Mouse (Mus musculus): ENCODE measurements around the gene Slit3. TPM values are rescaled to one million over a fixed set of nuclear protein-coding genes. Genes with fewer than 3 reads are reported as not detected.

Gene Slit3
- polyA plus RNA-seq, 1 experiment from 2014 or later = 5.8 TPM

DNA sequence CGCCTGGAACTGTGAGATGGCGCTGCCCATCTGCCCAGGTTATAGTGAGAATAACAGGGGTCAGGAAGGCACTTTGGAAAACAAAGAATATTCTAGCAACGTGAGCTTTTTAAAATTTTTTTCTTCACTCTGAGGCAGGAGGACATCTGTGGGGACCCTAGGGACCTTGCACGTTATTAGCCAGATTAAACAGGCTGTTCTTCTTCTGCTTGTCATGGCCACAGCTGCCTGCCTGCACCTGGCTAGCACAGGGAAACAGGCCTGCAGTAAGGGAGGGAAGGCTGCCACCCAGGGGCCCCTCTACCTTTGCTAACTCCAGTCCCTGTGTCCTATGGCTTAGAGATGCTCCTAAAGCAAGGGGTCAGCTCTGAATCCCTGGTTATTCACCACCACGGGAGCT, 487.8 kb downstream of the Slit3 start:
- Histone ChIP-seq H3K4me1 (replicated peaks; ENCODE audit: control insufficient read depth, insufficient read depth, low read length) (no peaks in the 10 kb centered on the region), H3K27me3 (replicated peaks; ENCODE audit: control insufficient read depth, insufficient read depth, low read length) (peaks cover 3% of the 10 kb centered on the region; the same call in 1 of the 2 replicates), H3K36me3 (ENCODE audit: control insufficient read depth, insufficient read depth) (no peaks in the 10 kb centered on the region), H3K9me3 (ENCODE audit: control insufficient read depth, low read length) (no peaks in the 10 kb centered on the region), H3K4me2 (ENCODE audit: low read length) (no peak overlapping the region), H3K4me3 (replicated peaks; ENCODE audit: low read length) (no peak overlapping the region), H3K9ac (replicated peaks; ENCODE audit: low read depth, low read length) (no peak overlapping the region), H3K27ac (ENCODE audit: low read length) (no peak overlapping the region)
- 78% methylated on average over 5 of the region's 5 CpGs for WGBS
- ATAC-seq = no peak

DNA sequence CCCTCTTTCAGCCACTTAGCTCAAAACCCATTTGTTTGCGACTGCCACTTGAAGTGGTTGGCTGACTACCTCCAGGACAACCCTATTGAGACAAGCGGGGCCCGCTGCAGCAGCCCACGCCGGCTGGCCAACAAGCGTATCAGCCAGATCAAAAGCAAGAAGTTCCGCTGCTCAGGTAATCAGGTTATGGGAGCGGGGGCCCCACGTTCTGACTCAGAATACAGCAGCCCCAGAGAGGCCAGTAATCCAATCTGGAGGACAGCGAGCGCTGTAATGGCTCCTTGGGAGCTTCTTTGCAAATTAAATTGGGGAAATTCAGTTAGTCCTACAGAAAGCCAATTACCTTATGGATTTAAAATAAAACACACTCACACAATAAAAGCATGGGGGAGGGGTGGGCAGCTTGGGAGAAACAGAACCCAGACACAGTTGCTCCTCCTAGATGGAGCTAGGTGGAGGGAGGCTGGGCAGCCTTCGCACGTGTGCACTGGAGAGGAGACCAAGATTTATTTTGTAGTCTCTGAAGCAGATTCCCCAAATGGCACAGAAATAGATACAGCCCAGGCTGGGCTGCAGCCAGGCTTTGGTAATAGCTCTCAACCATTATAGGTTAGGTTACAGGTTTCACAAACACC, 491.4 kb downstream of the Slit3 start:
- no peak for ATAC-seq
- Histone ChIP-seq H3K9me3 (ENCODE audit: control insufficient read depth, low read length) (no peaks in the 10 kb centered on the region), H3K4me1 (replicated peaks; ENCODE audit: control insufficient read depth, insufficient read depth, low read length) (no peaks in the 10 kb centered on the region), H3K4me2 (ENCODE audit: low read length) (no peak overlapping the region), H3K36me3 (ENCODE audit: control insufficient read depth, insufficient read depth) (no peaks in the 10 kb centered on the region), H3K9ac (replicated peaks; ENCODE audit: low read depth, low read length) (no peak overlapping the region), H3K27me3 (replicated peaks; ENCODE audit: control insufficient read depth, insufficient read depth, low read length) (no peaks in the 10 kb centered on the region; the same call in 1 of the 2 replicates), H3K27ac (ENCODE audit: low read length) (no peak overlapping the region), H3K4me3 (replicated peaks; ENCODE audit: low read length) (no peak overlapping the region)
- 33% methylated on average over 13 of the region's 13 CpGs for WGBS

DNA sequence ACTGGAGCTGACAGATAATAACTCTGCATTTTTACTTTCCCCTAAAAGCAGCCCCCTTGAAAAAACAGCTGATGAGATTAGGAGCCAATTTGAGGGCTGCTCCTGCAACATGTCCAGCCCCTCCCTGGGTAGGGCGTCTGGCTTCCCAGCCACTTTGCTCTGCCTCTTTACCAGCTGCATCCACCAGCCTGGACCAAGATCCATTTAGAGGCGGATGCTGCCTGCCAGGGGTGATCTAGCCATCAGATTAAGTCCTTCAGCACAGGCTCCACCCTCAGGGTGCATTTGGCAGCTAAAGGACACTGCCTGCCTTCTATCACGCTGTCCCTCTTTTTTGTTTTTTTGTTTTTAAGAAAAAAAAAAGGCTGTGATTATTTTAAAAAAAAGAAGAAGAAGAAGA, 493.5 kb downstream of the Slit3 start:
- no peaks in the 10 kb centered on the region; the same call in 1 of the 2 replicates for H3K27me3 ChIP-seq (replicated peaks; ENCODE audit: control insufficient read depth, insufficient read depth, low read length)
- 21% methylated on average over 3 of the region's 3 CpGs for WGBS
- ATAC-seq = no peak
- H3K9ac ChIP-seq (replicated peaks; ENCODE audit: low read depth, low read length) = no peak overlapping the region
- H3K4me3 ChIP-seq (replicated peaks; ENCODE audit: low read length) = no peak overlapping the region
- H3K36me3 ChIP-seq (ENCODE audit: control insufficient read depth, insufficient read depth) = no peaks in the 10 kb centered on the region
- no peaks in the 10 kb centered on the region for H3K9me3 ChIP-seq (ENCODE audit: control insufficient read depth, low read length)
- no peaks in the 10 kb centered on the region for H3K4me1 ChIP-seq (replicated peaks; ENCODE audit: control insufficient read depth, insufficient read depth, low read length)
- no peak overlapping the region for H3K4me2 ChIP-seq (ENCODE audit: low read length)
- no peak overlapping the region for H3K27ac ChIP-seq (ENCODE audit: low read length)

DNA sequence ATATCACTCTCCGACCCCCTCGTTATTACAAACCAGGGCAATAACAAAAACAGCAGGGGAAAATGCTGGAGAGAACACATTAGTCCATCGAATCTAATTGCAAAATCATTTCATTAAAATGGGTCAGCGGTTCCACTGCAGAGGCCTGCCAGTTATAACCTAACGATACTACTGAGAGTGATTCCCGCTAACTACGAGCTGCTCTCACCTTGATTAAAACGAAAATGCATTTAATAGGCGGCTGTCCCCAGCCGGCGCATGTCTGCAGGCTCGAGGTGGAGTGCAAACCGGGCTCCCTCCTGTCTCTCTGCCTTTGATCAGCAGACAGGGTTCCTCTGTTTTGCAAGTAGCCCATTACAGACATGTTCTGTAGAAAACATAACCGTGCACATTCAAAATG, 498.4 kb downstream of the Slit3 start:
- no peak overlapping the region for H3K9ac ChIP-seq (replicated peaks; ENCODE audit: low read depth, low read length)
- no peaks in the 10 kb centered on the region for H3K36me3 ChIP-seq (ENCODE audit: control insufficient read depth, insufficient read depth)
- WGBS = 57% methylated on average over 14 of the region's 14 CpGs
- H3K4me1 ChIP-seq (replicated peaks; ENCODE audit: control insufficient read depth, insufficient read depth, low read length) = no peaks in the 10 kb centered on the region
- H3K9me3 ChIP-seq (ENCODE audit: control insufficient read depth, low read length) = no peaks in the 10 kb centered on the region
- ATAC-seq = no peak
- no peaks in the 10 kb centered on the region for H3K27me3 ChIP-seq (replicated peaks; ENCODE audit: control insufficient read depth, insufficient read depth, low read length)
- no peak overlapping the region for H3K4me3 ChIP-seq (replicated peaks; ENCODE audit: low read length)
- no peak overlapping the region for H3K4me2 ChIP-seq (ENCODE audit: low read length)
- H3K27ac ChIP-seq (ENCODE audit: low read length) = no peak overlapping the region

DNA sequence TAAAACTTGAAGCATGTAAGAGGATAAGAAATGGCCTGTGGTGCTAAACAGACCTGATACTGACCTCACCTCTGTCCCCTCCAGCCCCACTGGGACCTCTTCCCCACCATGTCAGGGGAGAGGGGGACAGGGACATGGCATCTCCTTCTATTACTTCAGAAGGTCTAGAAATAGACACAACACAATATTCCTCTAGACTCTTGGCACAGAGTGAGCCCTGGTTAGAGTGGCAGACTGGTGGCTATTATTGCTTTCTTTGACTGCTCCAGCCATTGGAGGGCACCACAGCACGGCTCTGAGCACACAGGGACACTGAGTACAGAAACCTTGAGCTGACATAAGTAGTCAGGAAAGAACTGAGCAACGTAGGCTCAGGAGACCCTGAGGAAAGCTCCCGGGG, 501.7 kb downstream of the Slit3 start:
- ATAC-seq = no peak
- Histone ChIP-seq H3K4me1 (replicated peaks; ENCODE audit: control insufficient read depth, insufficient read depth, low read length) (no peaks in the 10 kb centered on the region), H3K9ac (replicated peaks; ENCODE audit: low read depth, low read length) (no peak overlapping the region), H3K36me3 (ENCODE audit: control insufficient read depth, insufficient read depth) (no peaks in the 10 kb centered on the region), H3K9me3 (ENCODE audit: control insufficient read depth, low read length) (no peaks in the 10 kb centered on the region), H3K4me2 (ENCODE audit: low read length) (no peak overlapping the region), H3K27ac (ENCODE audit: low read length) (no peak overlapping the region), H3K4me3 (replicated peaks; ENCODE audit: low read length) (no peak overlapping the region), H3K27me3 (replicated peaks; ENCODE audit: control insufficient read depth, insufficient read depth, low read length) (no peaks in the 10 kb centered on the region)
- 90% methylated on average over 3 of the region's 3 CpGs for WGBS

DNA sequence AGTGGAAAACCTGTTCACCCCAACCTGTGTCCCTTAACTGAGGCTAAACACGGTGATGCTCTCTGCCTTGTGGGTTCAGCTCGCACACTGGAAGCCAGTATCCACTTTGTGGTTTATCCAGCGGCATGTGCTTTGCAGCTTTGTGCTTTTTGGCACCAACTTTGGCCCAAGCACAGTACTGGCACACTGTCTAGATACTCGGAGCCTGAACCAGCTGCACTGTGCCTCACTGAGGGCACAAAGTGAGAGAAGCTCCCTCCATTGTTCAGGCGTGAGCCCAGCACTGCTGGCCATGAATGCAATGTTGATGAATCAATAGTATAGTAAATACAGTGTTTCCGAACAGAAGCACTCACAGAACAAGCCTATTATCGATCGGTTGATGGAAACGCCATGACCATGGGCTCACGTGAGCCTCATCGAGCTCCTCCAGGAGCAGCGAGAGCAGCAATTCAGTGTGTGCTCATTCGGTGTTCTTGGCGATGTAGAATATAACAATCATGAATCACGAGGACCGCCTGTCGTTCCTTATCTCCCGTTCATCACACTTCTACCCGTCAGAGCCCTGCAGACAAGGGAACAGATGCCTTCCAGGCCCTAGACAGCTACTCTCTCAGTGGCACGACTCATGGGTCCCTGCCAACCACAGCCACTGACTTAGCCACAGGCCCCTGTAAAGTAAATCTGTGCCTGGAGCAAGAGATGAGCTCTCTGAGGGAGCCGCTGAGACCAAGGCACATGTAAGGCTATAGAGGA, 503.7 kb downstream of the Slit3 start:
- Histone ChIP-seq H3K4me1 (replicated peaks; ENCODE audit: control insufficient read depth, insufficient read depth, low read length) (no peaks in the 10 kb centered on the region), H3K36me3 (ENCODE audit: control insufficient read depth, insufficient read depth) (no peaks in the 10 kb centered on the region), H3K27me3 (replicated peaks; ENCODE audit: control insufficient read depth, insufficient read depth, low read length) (no peaks in the 10 kb centered on the region), H3K9me3 (ENCODE audit: control insufficient read depth, low read length) (no peaks in the 10 kb centered on the region), H3K4me2 (ENCODE audit: low read length) (no peak overlapping the region), H3K27ac (ENCODE audit: low read length) (no peak overlapping the region), H3K9ac (replicated peaks; ENCODE audit: low read depth, low read length) (no peak overlapping the region), H3K4me3 (replicated peaks; ENCODE audit: low read length) (no peak overlapping the region)
- ATAC-seq = peak; percentile 36
- 74% methylated on average over 21 of the region's 21 CpGs for WGBS

DNA sequence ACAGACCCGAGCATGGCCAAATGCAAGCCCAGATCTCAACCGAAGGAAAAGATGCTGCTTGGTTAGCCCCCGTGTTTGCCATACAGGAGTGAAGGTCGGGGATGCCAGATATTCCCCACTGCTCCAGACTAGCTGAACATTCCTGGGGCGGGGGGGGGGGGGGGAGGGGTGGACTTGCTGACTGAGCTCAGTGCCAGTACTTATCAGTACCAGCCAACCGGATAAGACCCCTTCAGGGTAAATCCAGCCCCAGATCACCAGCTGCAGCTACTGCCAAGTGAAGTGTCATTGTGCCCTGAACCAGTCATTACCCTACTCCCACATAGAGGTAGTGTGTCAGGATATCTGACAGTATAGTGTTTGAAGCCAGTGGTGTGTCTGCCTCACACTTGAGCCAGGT, 504.6 kb downstream of the Slit3 start:
- Histone ChIP-seq H3K27me3 (replicated peaks; ENCODE audit: control insufficient read depth, insufficient read depth, low read length) (no peaks in the 10 kb centered on the region), H3K9me3 (ENCODE audit: control insufficient read depth, low read length) (no peaks in the 10 kb centered on the region), H3K36me3 (ENCODE audit: control insufficient read depth, insufficient read depth) (no peaks in the 10 kb centered on the region), H3K27ac (ENCODE audit: low read length) (no peak overlapping the region), H3K4me3 (replicated peaks; ENCODE audit: low read length) (no peak overlapping the region), H3K4me1 (replicated peaks; ENCODE audit: control insufficient read depth, insufficient read depth, low read length) (no peaks in the 10 kb centered on the region), H3K9ac (replicated peaks; ENCODE audit: low read depth, low read length) (no peak overlapping the region), H3K4me2 (ENCODE audit: low read length) (no peak overlapping the region)
- WGBS = 69% methylated on average over 5 of the region's 6 CpGs
- no peak for ATAC-seq

DNA sequence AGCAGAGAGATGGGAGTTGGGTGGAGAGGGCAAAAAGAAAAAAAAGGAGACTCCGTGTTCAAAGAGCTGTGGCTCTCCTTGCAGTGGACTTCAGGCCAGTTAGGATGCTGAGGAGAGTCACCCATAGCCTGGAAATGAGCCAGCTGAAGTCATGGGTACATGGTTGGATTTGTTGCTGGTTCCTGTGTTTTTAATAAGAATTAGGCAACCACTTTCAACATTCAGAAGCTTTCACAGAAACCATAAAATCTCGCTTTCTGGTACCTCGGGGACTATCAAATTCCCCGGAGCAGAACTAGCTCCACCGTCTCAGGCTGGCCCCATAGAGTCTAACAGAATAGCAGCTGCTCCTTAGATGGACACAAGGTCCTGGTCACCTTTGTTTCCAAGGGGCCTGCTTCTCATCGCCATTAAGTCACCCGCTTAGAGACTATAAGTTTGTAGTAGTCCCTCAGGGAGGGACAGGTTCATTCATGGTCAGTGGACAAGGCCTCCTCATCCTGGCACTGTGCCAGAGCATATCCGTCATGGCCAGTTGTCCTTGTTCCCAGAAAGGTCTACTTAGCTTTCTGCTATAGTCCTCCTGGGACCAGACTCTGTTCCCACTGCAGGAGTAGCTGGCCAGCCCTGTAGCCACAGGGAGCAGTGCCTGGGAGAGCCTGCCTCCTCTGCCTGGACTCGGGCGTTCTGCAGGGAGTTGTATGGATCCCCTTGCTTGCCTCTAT, 505.3 kb downstream of the Slit3 start:
- no peaks in the 10 kb centered on the region for H3K36me3 ChIP-seq (ENCODE audit: control insufficient read depth, insufficient read depth)
- WGBS = 85% methylated on average over 10 of the region's 10 CpGs
- no peak overlapping the region for H3K9ac ChIP-seq (replicated peaks; ENCODE audit: low read depth, low read length)
- H3K9me3 ChIP-seq (ENCODE audit: control insufficient read depth, low read length) = no peaks in the 10 kb centered on the region
- H3K4me3 ChIP-seq (replicated peaks; ENCODE audit: low read length) = no peak overlapping the region
- H3K4me2 ChIP-seq (ENCODE audit: low read length) = no peak overlapping the region
- H3K27ac ChIP-seq (ENCODE audit: low read length) = no peak overlapping the region
- no peaks in the 10 kb centered on the region for H3K27me3 ChIP-seq (replicated peaks; ENCODE audit: control insufficient read depth, insufficient read depth, low read length)
- no peak for ATAC-seq
- no peaks in the 10 kb centered on the region for H3K4me1 ChIP-seq (replicated peaks; ENCODE audit: control insufficient read depth, insufficient read depth, low read length)

DNA sequence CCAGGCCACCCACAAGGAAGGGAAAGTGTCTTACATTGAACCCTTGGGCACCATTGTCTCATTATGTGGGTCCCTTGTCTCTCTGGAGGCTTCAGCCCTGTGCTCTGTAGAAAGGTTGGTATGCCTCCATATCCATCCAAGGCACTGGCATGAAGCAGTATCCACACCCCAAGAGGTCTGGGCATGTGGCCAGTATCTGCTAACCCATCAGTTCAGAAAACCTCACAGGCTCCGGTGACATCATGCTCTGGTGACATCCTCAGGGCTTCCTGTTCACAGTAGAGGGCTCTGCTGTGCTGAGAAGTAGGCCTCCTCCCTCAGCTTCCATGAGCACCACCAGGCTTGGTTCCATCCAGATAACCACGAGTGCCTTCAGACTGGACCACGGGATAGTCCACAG, 506.8 kb downstream of the Slit3 start:
- no peaks in the 10 kb centered on the region for H3K9me3 ChIP-seq (ENCODE audit: control insufficient read depth, low read length)
- H3K4me3 ChIP-seq (replicated peaks; ENCODE audit: low read length) = no peak overlapping the region
- H3K36me3 ChIP-seq (ENCODE audit: control insufficient read depth, insufficient read depth) = no peaks in the 10 kb centered on the region
- no peak overlapping the region for H3K4me2 ChIP-seq (ENCODE audit: low read length)
- H3K27ac ChIP-seq (ENCODE audit: low read length) = no peak overlapping the region
- no peaks in the 10 kb centered on the region for H3K4me1 ChIP-seq (replicated peaks; ENCODE audit: control insufficient read depth, insufficient read depth, low read length)
- 86% methylated on average over 3 of the region's 3 CpGs for WGBS
- no peak overlapping the region for H3K9ac ChIP-seq (replicated peaks; ENCODE audit: low read depth, low read length)
- H3K27me3 ChIP-seq (replicated peaks; ENCODE audit: control insufficient read depth, insufficient read depth, low read length) = no peaks in the 10 kb centered on the region
- ATAC-seq = no peak
